Mouse (Mus musculus) megakaryocyte, embryonic 14.5 days (primary cell): ENCODE results near the gene Zfp592. TPM values are rescaled to one million over a fixed set of nuclear protein-coding genes. Genes with fewer than 3 reads are reported as not detected.
A peak's percentile ranks its signal among the peaks of the same experiment; 100 is the strongest.

ENCODE experiments used
- H3K27me3 ChIP-seq: replicated peaks from 2 replicates; pipeline ENCODE3; 2012; ENCODE audit warnings: inconsistent platforms
- H3K36me3 ChIP-seq: replicated peaks from 2 replicates; pipeline ENCODE3; 2012; ENCODE audit warnings: low read length, inconsistent platforms, mixed read lengths
- H3K4me1 ChIP-seq: 2 replicates; pipeline ENCODE4 v1.6.1; 2012; ENCODE audit warnings: inconsistent platforms
- H3K4me3 ChIP-seq: replicated peaks from 2 replicates; pipeline ENCODE3; 2012; ENCODE audit warnings: moderate library complexity, mild to moderate bottlenecking, inconsistent platforms
- H3K9me3 ChIP-seq: 2 replicates; pipeline ENCODE4 v1.6.1; 2012; ENCODE audit warnings: inconsistent platforms
- FLI1 ChIP-seq: IDR thresholded peaks from 2 replicates; pipeline ENCODE4 v1.6.1; 2012; ENCODE audit warnings: low read length, inconsistent platforms, mixed read lengths
- GATA1 ChIP-seq: IDR thresholded peaks from 3 replicates; pipeline ENCODE4 v1.6.1; 2012; ENCODE audit warnings: mixed read lengths, low read length, inconsistent platforms, borderline replicate concordance
- polyA plus RNA-seq: library from polyadenylated mRNA; stranded (reverse); fragments of >175 nt; gene quantifications from 2 replicates; pipeline ENCODE4 v1.2.3, GENCODE M21; 2012; ENCODE audit warnings: low replicate concordance; ENCODE audit not compliant: insufficient read depth

Zfp592 gene
- polyA plus RNA-seq, 1 experiment, result 27.5 TPM

- TF ChIP-seq FLI1, result no peak
- TF ChIP-seq GATA1, result no peak
- Histone ChIP-seq H3K9me3 (no peaks in the 10 kb centered on the region), H3K27me3 (peaks cover 2% of the 10 kb centered on the region), H3K4me3 (no peak overlapping the region), H3K36me3 (peaks cover 4% of the 10 kb centered on the region), H3K4me1 (peaks cover 77% of the 10 kb centered on the region)
Observed at GRCm38 (mm10) chr7:81073273-81073672, 79.8 kb downstream of the Zfp592 start.

GRCm38 (mm10) chr7:81074546-81074945 is 81.1 kb downstream of the Zfp592 start:
- Histone ChIP-seq H3K9me3 (no peaks in the 10 kb centered on the region), H3K27me3 (peaks cover 2% of the 10 kb centered on the region), H3K4me3 (peak overlapping the region; percentile 85), H3K36me3 (peaks cover 4% of the 10 kb centered on the region), H3K4me1 (peaks cover 87% of the 10 kb centered on the region)
- TF ChIP-seq GATA1, result no peak
- no peak for TF ChIP-seq FLI1

GRCm38 (mm10) chr7:81075299-81075698 is 81.8 kb downstream of the Zfp592 start:
- H3K27me3 ChIP-seq, result peaks cover 2% of the 10 kb centered on the region
- no peaks in the 10 kb centered on the region for H3K9me3 ChIP-seq
- peaks cover 92% of the 10 kb centered on the region for H3K4me1 ChIP-seq
- H3K36me3 ChIP-seq, result peaks cover 4% of the 10 kb centered on the region
- no peak for TF ChIP-seq GATA1
- TF ChIP-seq FLI1, result no peak
- peak overlapping the region; percentile 86 for H3K4me3 ChIP-seq

GRCm38 (mm10) chr7:81075732-81076131 is 82.3 kb downstream of the Zfp592 start:
- H3K4me3 ChIP-seq, result peak overlapping the region; percentile 86
- H3K9me3 ChIP-seq, result no peaks in the 10 kb centered on the region
- H3K36me3 ChIP-seq, result peaks cover 4% of the 10 kb centered on the region
- no peak for TF ChIP-seq GATA1
- no peak for TF ChIP-seq FLI1
- peaks cover 2% of the 10 kb centered on the region for H3K27me3 ChIP-seq
- H3K4me1 ChIP-seq, result peaks cover 91% of the 10 kb centered on the region

- no peak for TF ChIP-seq FLI1
- TF ChIP-seq GATA1, result no peak
- Histone ChIP-seq H3K36me3 (peaks cover 4% of the 10 kb centered on the region), H3K9me3 (no peaks in the 10 kb centered on the region), H3K27me3 (peaks cover 2% of the 10 kb centered on the region), H3K4me3 (no peak overlapping the region), H3K4me1 (peaks cover 87% of the 10 kb centered on the region)
Observed at GRCm38 (mm10) chr7:81077009-81077408, 83.5 kb downstream of the Zfp592 start.

- Histone ChIP-seq H3K4me3 (no peak overlapping the region), H3K36me3 (peaks cover 4% of the 10 kb centered on the region), H3K4me1 (peaks cover 73% of the 10 kb centered on the region), H3K9me3 (no peaks in the 10 kb centered on the region), H3K27me3 (peaks cover 4% of the 10 kb centered on the region)
- no peak for TF ChIP-seq GATA1
- no peak for TF ChIP-seq FLI1
Observed at GRCm38 (mm10) chr7:81078740-81079139, 85.3 kb downstream of the Zfp592 start.

- Histone ChIP-seq H3K27me3 (peaks cover 36% of the 10 kb centered on the region), H3K4me1 (peaks cover 6% of the 10 kb centered on the region), H3K36me3 (no peaks in the 10 kb centered on the region), H3K9me3 (no peaks in the 10 kb centered on the region), H3K4me3 (no peak overlapping the region)
- TF ChIP-seq FLI1 (no peak), GATA1 (no peak)
Observed at GRCm38 (mm10) chr7:81093420-81093965, 100.0 kb downstream of the Zfp592 start.

- no peaks in the 10 kb centered on the region for H3K36me3 ChIP-seq
- no peaks in the 10 kb centered on the region for H3K9me3 ChIP-seq
- peaks cover 40% of the 10 kb centered on the region for H3K27me3 ChIP-seq
- peaks cover 6% of the 10 kb centered on the region for H3K4me1 ChIP-seq
- TF ChIP-seq GATA1, result no peak
- no peak for TF ChIP-seq FLI1
- H3K4me3 ChIP-seq, result no peak overlapping the region
Observed at GRCm38 (mm10) chr7:81094104-81094757, 100.8 kb downstream of the Zfp592 start.

Other genes starting within 250 kb of the Zfp592 start
- 2.0 and 2.2 TPM in 2 replicates for gene Iqgap1, start 167.7 kb upstream of the Zfp592 start, polyA plus RNA-seq
- gene Zscan2, start 132.8 kb upstream of the Zfp592 start, polyA plus RNA-seq, result 3.6 and 5.8 TPM in 2 replicates
- 4.8 and 13.1 TPM in 2 replicates for gene Wdr73, start 92.4 kb upstream of the Zfp592 start, polyA plus RNA-seq
- gene Nmb, start 88.6 kb upstream of the Zfp592 start, polyA plus RNA-seq, result 7.8 TPM in 1 of 2 replicates, not detected in the other
- 2.2 and 6.9 TPM in 2 replicates for gene Sec11a, start 45.9 kb upstream of the Zfp592 start, polyA plus RNA-seq
- gene Alpk3, start 63.9 kb downstream of the Zfp592 start, polyA plus RNA-seq, result 0.65 and 1.6 TPM in 2 replicates
- gene Slc28a1, start 121.1 kb downstream of the Zfp592 start, polyA plus RNA-seq, result not detected in 2 replicates
- 2.9 TPM in 1 of 2 replicates, not detected in the other for gene Pde8a, start 219.9 kb downstream of the Zfp592 start, polyA plus RNA-seq